Mouse (Mus musculus) embryonic fibroblast, embryonic 13.5 days (primary cell): ENCODE results near the gene Setdb1. TPM values are rescaled to one million over a fixed set of nuclear protein-coding genes. Genes with fewer than 3 reads are reported as not detected.

Experiments used
- H3K27ac ChIP-seq: 2 replicates; pipeline ENCODE4 v1.5.1; 2012; ENCODE audit warnings: low read length, control low read depth, inconsistent platforms; ENCODE audit not compliant: insufficient read depth
- H3K4me1 ChIP-seq: 2 replicates; pipeline ENCODE4 v1.6.1; 2011; ENCODE audit warnings: low read length; ENCODE audit not compliant: control insufficient read depth, insufficient read depth
- H3K4me3 ChIP-seq: 2 replicates; pipeline ENCODE4 v1.5.1; 2011; ENCODE audit warnings: mild to moderate bottlenecking, control low read depth, low read length; ENCODE audit not compliant: insufficient read depth
- CTCF ChIP-seq: IDR thresholded peaks from 2 replicates; pipeline ENCODE4 v1.5.1; 2011; ENCODE audit warnings: mild to moderate bottlenecking, control low read depth, low read length, moderate library complexity, borderline replicate concordance; ENCODE audit not compliant: insufficient read depth
- POLR2A ChIP-seq: IDR thresholded peaks from 2 replicates; pipeline ENCODE4 v1.6.1; 2011; ENCODE audit warnings: low read depth, mild to moderate bottlenecking, control low read depth, low read length, moderate library complexity
- polyA plus RNA-seq: library from polyadenylated mRNA; stranded (reverse); fragments of >200 nt; gene quantifications from 2 replicates; pipeline ENCODE4 v1.2.4, GENCODE M21; 2011; ENCODE audit warnings: low read depth; ENCODE audit not compliant: missing spikeins, insufficient read length

Gene Setdb1
- polyA plus RNA-seq, 1 experiment = 34.3 TPM

DNA sequence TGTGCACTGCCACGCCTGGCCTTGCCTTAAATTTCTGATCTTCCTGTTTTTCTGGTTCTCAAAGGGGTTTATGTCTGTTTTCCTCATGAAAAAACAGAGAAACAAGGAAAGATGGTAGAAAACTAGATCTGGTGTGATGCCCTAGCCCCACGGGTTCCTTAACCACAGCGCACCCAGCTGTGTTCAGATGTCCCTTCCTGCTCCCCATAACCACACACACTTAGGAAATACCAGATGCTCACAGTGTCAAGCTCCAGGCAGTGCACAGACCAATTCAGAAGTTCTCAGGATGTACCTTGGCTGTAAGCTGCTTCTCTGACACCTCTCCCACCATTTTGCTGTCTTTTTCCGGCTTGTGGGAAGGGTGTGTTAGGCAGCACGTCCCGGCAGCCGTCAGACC lies 62.7 kb downstream of the Setdb1 start:
- no peak overlapping the region for H3K4me3 ChIP-seq
- no peak overlapping the region for H3K27ac ChIP-seq

DNA sequence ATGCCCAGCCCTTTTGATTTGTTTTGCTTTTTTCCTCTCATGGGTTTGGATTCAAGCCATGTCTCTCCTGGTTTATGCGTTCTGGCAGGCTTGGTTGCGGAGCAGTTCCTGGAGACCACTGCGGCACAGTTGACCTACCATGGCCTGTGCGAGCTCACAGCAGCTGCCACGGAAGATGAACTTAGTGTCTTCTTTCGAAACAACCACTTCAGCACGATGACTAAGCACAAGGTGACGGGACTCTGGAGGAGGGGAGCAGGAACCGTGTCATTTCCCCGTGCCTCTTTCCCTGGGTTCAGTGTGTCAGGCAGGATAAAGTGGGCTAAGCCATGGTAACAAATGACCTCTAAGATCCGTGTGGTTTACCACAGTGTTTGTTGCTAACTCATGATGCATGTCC lies 63.5 kb downstream of the Setdb1 start:
- TF ChIP-seq POLR2A = no peak
- TF ChIP-seq CTCF = no peak
- Histone ChIP-seq H3K4me3 (no peak overlapping the region), H3K27ac (no peak overlapping the region), H3K4me1 (no peaks in the 10 kb centered on the region)

More for the DNA sequence above, 62.7 kb downstream of the Setdb1 start:
- H3K4me1 ChIP-seq = no peaks in the 10 kb centered on the region
- TF ChIP-seq POLR2A = no peak
- TF ChIP-seq CTCF = no peak

DNA sequence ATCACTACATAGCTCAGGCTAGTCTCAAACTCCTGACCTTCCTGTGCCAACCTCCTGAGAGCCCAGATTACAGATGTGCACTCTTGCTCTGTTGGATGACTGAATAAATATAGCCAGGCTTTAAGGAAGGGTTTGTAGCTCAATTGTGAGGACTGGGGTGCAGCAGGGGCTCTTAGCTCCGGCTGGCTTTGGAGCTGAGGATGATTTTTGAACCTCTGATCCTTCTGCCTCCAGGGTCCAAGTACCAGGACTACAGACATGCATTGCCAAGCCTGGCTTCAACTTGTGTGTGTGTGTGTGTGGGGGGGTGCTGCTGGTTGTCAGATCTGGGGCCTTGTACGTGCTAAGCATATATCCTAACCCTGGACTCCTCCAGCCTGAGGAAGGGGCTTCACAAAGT lies 64.1 kb downstream of the Setdb1 start:
- Histone ChIP-seq H3K4me1 (no peaks in the 10 kb centered on the region), H3K4me3 (no peak overlapping the region), H3K27ac (no peak overlapping the region)
- no peak for TF ChIP-seq POLR2A
- TF ChIP-seq CTCF = no peak

DNA sequence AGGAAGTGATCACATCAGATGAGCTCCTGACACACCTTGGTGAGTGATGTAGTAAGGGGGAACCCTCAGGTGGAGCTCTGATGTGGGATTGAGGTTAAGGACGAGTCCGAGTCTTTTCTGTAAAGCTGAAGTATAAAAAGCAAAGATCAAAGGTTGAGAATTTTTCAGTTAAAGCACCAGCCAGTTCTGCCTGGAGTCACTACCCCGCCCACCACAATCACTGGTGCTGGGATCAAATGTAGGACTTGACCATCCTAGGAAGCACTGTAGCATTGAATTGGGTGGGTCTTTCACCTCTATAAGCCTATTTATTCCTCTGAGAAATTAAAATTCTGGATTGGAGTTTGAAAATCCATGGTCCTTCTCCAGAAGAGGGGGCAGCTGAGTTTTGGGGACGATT lies 66.0 kb downstream of the Setdb1 start:
- no peak for TF ChIP-seq POLR2A
- no peak for TF ChIP-seq CTCF
- no peaks in the 10 kb centered on the region for H3K4me1 ChIP-seq

DNA sequence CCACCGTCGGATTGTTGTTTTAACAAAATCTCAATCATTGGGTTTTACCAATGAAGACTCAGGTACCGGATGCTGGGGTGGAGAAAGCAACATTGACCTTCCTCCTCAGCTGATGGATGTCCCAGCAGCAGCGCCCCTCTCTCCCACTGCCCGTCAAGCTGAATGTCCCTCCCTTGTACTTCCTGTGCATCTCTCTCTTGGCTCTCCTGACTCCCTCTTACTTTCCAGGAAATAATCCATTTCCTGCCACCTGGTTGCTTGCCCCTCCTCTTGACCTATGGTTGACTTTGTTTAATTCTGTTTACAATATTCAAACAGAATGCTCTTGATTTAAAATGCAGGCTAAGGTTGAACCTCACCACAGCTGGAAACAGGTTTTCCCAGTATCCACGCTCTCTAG lies 66.8 kb downstream of the Setdb1 start:
- Histone ChIP-seq H3K4me3 (no peak overlapping the region), H3K4me1 (no peaks in the 10 kb centered on the region), H3K27ac (no peak overlapping the region)
- TF ChIP-seq CTCF (no peak), POLR2A (no peak)

More for the DNA sequence above, 66.0 kb downstream of the Setdb1 start:
- Histone ChIP-seq H3K27ac (no peak overlapping the region), H3K4me3 (no peak overlapping the region)

DNA sequence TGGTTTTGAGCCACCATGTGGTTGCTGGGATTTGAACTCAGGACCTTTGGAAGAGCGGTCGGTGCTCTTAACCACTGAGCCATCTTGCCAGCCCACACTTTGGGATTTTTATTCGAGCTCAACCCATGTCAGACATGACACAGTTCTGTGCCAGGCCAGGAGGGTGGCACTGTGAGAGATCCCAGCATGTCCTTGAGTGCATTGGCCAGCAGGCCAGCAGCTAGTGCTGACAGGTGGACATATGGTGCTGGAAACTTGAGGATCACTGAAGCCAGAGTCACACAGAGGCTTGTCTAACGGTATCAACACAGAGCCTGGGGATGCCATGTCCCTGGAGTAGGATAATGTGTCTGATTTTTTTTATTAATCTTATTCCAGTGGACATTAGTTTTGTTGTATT lies 67.6 kb downstream of the Setdb1 start:
- H3K4me1 ChIP-seq = no peaks in the 10 kb centered on the region
- H3K27ac ChIP-seq = no peak overlapping the region
- TF ChIP-seq CTCF (no peak), POLR2A (no peak)
- no peak overlapping the region for H3K4me3 ChIP-seq

DNA sequence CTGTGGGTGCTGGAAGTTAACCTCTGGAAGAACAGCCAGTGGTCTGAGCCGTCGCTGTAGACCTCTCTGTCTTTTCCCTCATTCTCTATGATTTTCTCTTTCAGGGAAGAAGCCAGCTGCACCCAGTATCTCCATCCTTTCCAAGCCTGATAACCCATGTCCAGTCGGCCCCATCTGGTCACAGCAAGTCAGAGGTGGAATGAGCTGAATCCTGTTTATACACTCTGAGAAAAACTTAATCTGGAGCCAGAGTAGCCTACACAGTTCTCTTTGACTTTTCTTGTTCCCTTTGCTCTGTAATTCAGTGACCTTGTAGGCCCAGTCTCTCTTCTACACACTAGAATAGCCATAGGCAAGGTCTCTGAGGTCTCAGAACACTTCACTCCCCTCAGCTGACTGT lies 69.5 kb downstream of the Setdb1 start:
- no peak overlapping the region for H3K4me3 ChIP-seq
- TF ChIP-seq POLR2A (no peak), CTCF (no peak)

DNA sequence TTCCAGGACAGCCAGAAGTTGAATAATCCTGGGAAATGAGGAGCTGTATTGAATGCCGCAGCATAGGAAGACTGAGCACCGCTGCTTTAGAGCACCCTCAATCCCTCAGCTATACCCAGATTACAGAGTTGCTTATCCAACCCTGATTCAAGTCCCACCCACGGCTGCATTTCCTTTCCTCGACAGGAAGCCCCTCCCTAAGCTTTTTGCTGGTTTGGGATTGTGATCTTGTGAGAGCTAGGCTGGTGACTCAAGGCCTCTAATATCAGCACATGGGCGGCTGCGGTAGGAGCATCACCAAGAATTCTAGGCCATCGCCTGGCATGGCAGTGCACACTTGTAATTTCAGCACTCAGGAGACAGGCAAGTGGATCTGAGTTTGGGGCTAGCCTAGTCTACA lies 70.5 kb downstream of the Setdb1 start:
- TF ChIP-seq CTCF (no peak), POLR2A (no peak)
- no peaks in the 10 kb centered on the region for H3K4me1 ChIP-seq
- H3K27ac ChIP-seq = no peak overlapping the region
- no peak overlapping the region for H3K4me3 ChIP-seq

More for the DNA sequence above, 69.5 kb downstream of the Setdb1 start:
- Histone ChIP-seq H3K4me1 (no peaks in the 10 kb centered on the region), H3K27ac (no peak overlapping the region)

DNA sequence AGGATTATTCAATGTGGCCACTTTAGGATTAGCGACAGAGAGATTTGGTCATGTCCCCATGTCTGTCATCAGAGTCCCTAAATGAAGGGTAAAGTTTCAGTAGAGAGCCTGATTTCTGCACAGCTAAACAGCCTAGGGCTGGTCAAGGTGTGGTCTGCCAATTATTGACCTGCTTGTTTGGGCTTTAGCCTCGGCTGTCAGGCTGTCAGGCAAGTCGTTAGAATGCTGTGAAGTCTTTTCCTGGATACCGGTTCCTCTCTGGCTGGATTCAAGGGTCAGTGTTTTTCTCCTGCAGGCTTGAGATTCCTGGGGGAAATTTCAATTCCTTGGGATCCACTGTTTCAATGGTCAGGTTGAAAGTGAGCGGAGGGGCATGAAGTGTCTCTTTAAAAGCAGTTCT lies 71.0 kb downstream of the Setdb1 start:
- no peak for TF ChIP-seq POLR2A
- no peak for TF ChIP-seq CTCF

DNA sequence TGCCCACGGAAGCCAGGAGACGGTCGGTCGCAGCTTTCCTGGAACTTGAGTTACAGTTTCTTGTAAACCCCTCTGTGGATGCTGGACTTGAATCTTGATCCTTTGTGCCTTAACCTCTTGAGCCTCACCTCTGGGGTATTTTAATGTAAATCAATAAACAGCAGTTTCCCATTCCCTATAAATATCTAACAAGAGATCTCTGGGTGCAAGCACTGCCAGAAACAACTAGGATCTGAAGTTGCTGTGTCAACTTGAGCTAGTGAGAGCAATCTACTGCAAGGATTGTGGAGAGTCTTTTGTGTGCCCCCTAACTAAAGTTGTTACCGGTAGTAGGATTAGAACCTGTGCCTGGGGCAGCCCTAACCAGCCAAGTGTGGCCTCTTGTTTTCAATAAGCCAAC lies 71.6 kb downstream of the Setdb1 start:
- no peak overlapping the region for H3K27ac ChIP-seq
- no peak overlapping the region for H3K4me3 ChIP-seq
- no peaks in the 10 kb centered on the region for H3K4me1 ChIP-seq
- no peak for TF ChIP-seq POLR2A
- TF ChIP-seq CTCF = no peak

More for the DNA sequence above, 71.0 kb downstream of the Setdb1 start:
- H3K4me1 ChIP-seq = no peaks in the 10 kb centered on the region
- no peak overlapping the region for H3K4me3 ChIP-seq
- H3K27ac ChIP-seq = no peak overlapping the region
